Mouse (Mus musculus) thymus, postnatal 25 days (tissue): ENCODE measurements around the gene Tbcc.
A peak's percentile ranks its signal among the peaks of the same experiment; 100 is the strongest.
"Not testable (repeated sequence)": the region's sequence is repeated elsewhere in the genome, so short reads cannot be mapped to it uniquely, and the experiment has no call there.

Experiments used
- DNase-seq: peaks from one replicate; pipeline ENCODE4 v3.0.0; 2022

The Tbcc gene

GRCm38 (mm10) chr17:46890116-46890815 lies at the start of gene Tbcc:
Tbcc (plus strand) TSS chr17:46890684.
- DNase-seq, result peak; percentile 96

GRCm38 (mm10) chr17:46843022-46843421 lies 47.5 kb upstream of the Tbcc start:
- DNase-seq, result no peak

- no peak for DNase-seq
Observed at GRCm38 (mm10) chr17:46843716-46844115, 46.8 kb upstream of the Tbcc start.

- DNase-seq, result no peak
Observed at GRCm38 (mm10) chr17:46844811-46845210, 45.7 kb upstream of the Tbcc start.

DNA sequence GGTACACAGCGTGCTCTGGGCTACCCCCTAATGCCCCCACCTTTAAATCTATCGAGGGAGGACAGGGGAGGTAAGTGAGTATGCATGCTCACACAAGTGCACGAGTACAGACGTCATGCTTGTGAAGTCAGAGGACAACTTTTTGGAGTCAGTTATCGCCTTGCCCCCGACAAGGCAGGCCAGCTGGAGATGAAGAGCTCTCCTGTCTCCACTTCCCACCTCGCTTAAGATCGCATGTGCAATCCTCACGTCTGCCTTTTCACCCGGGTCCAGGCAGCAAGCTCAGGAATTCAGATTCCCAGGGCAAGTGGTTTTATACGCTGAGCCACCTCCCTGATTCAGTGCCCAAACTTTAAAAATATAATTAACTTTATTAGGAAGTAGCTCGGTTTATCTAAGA lies 45.2 kb upstream of the Tbcc start:
- no peak for DNase-seq

- not testable (repeated sequence) for DNase-seq
Observed at GRCm38 (mm10) chr17:46846573-46846972, 43.9 kb upstream of the Tbcc start.

GRCm38 (mm10) chr17:46847206-46847605 lies 43.3 kb upstream of the Tbcc start:
- DNase-seq, result no peak

- no peak for DNase-seq
Observed at GRCm38 (mm10) chr17:46852725-46853124, 37.8 kb upstream of the Tbcc start.

GRCm38 (mm10) chr17:46853281-46853680 lies 37.2 kb upstream of the Tbcc start:
- peak; percentile 24 for DNase-seq

- DNase-seq, result no peak
Observed at GRCm38 (mm10) chr17:46854096-46854495, 36.4 kb upstream of the Tbcc start.

DNA sequence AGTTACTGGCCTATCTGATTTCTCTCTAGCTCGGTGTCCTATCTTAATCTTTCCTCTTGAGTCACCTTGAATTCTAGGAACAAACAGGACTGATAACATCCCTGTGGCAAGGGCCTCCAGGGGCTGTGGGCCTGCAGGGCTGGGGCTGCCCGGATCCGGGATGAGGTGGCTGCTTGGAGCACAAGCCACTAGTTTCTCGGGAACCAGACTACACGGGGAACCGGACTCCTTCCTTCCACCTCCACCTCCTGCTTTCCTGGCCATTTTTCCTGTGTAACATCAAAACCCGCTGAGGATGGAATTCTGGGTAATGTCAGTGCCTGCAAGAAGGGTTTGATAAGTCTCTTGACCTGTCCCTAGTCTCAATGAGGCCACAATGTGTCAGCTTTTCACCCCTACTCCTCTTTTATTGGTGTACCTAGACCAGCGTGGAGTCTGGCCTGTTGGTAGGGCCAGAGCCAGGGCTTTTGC lies 35.8 kb upstream of the Tbcc start:
- DNase-seq, result no peak

DNA sequence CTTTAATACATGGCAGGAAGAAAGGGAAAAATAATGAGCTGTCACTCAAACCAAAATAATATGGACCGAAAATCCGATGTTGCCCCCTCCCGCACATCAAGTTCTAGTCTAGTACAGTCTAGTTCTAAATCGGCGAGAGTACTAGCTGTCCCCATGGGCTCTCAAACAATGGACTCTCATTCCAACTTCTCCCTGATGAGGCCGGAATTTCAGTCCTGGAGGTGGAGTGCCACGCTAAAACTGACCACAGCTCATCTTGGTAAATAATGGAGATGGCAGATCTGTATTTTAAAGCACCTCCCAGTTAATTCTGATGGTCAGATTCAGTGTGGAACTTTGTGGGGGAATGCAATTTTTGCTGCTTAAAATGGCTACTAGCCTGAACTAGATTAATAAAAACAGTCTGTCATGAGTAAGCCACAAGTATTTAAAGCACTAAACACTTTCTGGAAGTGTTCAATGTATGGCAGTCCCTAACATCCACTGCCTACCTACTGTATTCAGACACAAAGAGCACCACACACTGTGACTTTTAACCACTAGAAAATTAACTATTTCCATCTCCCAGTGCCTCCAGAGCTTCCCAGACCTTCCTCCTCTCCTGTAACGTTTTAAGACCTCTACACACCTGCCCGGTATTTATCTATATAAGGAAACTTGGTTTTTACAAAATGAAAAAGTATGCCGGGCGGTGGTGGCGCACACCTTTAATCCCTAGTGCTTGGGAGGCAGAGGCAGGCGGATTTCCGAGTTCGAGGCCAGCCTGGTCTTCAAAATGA lies 35.0 kb upstream of the Tbcc start:
- DNase-seq, result peak; percentile 40

DNA sequence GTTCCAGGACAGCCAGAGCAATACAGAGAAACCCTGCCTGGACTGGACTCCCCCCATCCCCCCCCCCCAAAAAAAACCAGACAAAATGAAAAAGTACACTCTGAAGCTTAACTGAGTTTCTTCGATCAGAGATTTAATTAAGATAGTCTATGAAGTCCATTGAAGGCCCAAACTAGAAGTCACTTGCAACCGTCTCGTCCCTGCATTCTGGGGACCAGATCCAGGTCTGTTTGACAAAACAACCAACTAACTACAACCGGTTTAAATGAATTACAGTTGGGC lies 34.4 kb upstream of the Tbcc start:
- DNase-seq, result no peak

DNA sequence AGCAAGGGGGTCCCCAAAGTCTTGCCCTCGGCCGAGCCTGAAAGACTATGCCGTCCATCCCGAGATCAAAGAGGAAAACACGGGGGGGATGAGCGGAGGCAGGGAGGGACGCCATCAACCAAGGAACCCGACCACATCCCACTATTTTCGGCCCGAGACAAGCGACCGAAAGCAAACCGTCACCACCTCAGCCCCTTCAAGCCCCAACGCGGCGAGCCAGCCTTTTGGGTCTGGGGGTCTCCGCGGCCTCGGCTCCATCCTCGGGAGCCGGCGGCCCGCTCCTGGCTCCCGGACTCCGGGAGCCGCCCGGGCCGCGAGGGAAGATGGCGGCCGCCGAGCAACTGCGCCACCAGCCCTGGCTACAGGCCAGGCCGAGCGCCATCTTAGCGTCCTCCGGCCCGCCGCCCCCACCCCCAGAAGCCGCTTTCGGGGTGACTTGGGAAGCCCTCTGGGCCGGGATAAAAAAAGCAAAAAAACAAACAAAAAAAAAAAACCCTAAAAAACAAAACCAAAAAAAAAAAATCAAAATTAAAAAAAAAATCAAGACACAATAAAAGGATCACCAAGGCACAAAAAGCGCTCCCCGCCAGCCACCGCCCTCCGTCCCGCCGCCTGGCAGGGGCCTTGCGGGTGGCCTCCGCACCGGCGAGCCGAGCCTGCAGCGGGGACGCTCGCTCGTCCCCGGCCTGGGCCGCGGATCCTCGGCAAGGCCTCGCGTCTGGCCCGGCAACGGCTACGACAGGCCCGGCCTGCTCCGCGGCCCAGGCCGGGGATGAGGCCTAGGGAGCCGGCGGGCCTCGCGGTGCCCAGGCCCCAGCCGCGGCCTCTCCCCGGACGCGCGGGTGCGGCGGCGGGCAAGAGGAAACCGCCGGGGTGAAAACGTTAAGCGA lies 33.8 kb upstream of the Tbcc start:
- DNase-seq, result peak; percentile 76

DNA sequence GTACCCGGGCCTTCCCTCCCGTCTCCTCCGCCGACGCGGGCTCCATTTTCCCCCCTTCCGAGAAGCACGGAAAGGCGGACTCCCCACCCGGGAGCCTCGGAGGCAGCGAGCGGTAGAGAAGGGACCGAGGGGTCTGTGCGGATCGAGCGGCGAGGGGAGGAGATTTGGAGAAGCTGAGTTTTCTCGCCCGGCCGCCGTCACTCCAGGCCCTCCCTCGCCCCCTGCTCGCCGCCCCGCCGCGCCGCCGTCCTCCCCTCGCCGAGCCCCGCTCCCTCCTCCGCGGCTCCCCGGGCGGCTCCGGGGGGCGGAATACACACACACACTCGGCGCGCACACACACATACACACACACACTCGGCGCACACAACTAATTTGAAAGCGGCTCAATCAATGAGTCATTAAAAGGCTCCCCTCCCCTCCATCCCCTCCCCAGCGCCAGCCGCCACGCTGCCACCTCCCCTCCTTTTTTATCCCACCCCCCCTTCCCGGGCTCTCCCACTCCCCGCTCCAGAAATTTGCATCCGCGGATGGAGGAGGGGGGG lies 33.1 kb upstream of the Tbcc start:
- peak; percentile 77 for DNase-seq

GRCm38 (mm10) chr17:46857903-46858748 lies 32.4 kb upstream of the Tbcc start, which contains the start of gene Bicral:
Bicral (minus strand) TSS chr17:46858482.
- peak; percentile 79 for DNase-seq

DNA sequence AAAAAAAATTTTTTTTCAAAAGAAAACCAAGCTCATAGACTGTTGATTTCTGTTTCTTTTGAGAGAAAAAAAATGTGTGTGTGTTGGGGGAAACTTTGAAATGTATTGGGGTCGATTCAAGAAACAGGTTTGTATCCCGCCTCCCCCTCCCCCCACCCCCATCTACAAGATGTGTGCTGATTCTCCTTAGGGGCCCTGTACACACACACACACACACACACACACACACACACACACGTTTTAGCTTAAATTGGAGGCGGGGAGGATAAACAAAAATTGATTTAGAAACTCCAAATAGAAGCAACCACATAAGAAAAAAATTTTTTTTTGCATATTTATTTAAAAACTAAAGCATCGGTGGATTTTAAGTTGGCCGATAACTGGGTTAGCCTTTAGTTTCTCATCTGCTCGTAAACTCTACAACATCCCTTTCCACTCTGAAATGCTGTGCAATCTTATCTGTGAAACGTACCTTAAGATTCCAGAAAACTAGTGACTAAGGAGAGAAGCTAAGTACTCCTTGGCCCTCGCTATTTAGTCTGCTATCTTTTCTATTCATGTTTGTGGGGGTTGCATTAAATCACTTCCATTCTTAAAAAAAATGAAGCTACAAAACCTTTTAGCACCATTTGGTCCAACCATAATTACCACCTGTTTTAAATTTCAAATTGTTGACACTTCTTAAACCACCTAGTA lies 31.6 kb upstream of the Tbcc start:
- no peak for DNase-seq

- no peak for DNase-seq
Observed at GRCm38 (mm10) chr17:46860120-46860519, 30.4 kb upstream of the Tbcc start.

- no peak for DNase-seq
Observed at GRCm38 (mm10) chr17:46864566-46865195, 25.8 kb upstream of the Tbcc start.

DNA sequence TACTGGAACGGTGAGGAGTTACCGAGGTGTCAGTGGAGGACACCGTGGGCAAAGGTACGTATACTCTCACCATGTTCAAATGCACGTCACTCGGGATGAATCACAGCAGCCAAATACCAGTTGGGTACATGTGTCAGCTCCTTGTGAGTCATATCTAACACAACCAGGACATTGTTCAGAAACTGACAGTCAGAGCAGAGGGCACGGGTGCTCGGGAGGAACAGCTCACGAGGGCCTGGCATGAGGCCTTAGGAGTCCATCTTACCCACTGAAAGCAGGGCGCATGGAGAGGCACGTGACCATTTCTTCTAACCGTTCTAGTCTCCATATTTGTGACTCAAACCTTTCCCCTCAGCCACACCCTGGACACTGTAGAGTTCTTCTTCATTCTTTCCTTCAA lies 23.6 kb upstream of the Tbcc start:
- no peak for DNase-seq

DNA sequence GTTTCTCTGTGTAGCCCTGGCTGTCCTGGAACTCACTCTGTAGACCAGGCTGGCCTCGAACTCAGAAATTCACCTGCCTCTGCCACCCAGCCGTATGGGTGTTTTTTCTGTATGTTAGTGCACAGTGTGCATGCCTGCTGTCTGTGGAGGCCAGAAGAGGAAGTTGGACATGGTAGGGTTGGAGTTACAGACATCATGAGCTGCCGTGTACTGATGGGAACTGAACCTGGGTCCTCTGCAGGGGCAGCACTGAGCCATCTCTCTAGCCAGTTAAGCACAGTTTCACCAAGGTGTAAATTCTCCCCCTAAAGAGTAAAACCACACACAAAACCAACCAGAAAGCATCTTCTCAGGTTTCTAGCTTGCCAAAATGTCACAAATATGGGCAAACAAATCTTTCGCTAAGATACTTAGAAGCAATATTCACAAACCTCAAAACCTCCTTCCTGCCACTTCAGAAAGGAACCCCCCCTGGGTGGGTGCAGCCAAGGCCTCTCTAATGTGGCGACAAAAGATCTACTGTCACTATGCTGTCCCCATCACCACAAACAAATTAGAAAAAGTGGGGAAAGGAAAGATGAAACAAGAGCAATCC lies 20.2 kb upstream of the Tbcc start:
- peak; percentile 72 for DNase-seq
